Mouse (Mus musculus): ENCODE results near the gene Plac1. TPM values are rescaled to one million over a fixed set of nuclear protein-coding genes. Genes with fewer than 3 reads are reported as not detected.
A peak's percentile ranks its signal among the peaks of the same experiment; 100 is the strongest.

The Plac1 gene
- polyA plus RNA-seq, 1 experiment from 2014 or later, result not detected

- Histone ChIP-seq H3K4me1 (replicated peaks; ENCODE audit: control insufficient read depth, insufficient read depth, low read length) (peaks cover 8% of the 10 kb centered on the region), H3K27me3 (replicated peaks; ENCODE audit: control insufficient read depth, insufficient read depth, low read length) (no peaks in the 10 kb centered on the region), H3K4me2 (ENCODE audit: low read length) (no peak overlapping the region), H3K9me3 (ENCODE audit: control insufficient read depth, low read length) (no peaks in the 10 kb centered on the region), H3K9ac (replicated peaks; ENCODE audit: low read depth, low read length) (no peak overlapping the region), H3K36me3 (ENCODE audit: control insufficient read depth, insufficient read depth) (no peaks in the 10 kb centered on the region), H3K27ac (ENCODE audit: low read length) (peak overlapping the region; percentile 2; the same call in 1 of the 2 replicates), H3K4me3 (replicated peaks; ENCODE audit: low read length) (no peak overlapping the region)
- 17% methylated on average over 7 of the region's 7 CpGs for WGBS
- peak; percentile 85 for ATAC-seq
These were observed 28.0 kb downstream of the Plac1 start for GRCm38 (mm10) chrX:53211756-53212483.

GRCm38 (mm10) chrX:53209431-53209830 lies 30.5 kb downstream of the Plac1 start:
- no peaks in the 10 kb centered on the region for H3K27me3 ChIP-seq (replicated peaks; ENCODE audit: control insufficient read depth, insufficient read depth, low read length)
- H3K27ac ChIP-seq (ENCODE audit: low read length), result no peak overlapping the region
- H3K4me1 ChIP-seq (replicated peaks; ENCODE audit: control insufficient read depth, insufficient read depth, low read length), result peaks cover 6% of the 10 kb centered on the region; the same call in 1 of the 2 replicates
- WGBS, result 52% methylated on average over 7 of the region's 7 CpGs
- no peak overlapping the region for H3K4me2 ChIP-seq (ENCODE audit: low read length)
- H3K36me3 ChIP-seq (ENCODE audit: control insufficient read depth, insufficient read depth), result no peaks in the 10 kb centered on the region
- no peak overlapping the region for H3K4me3 ChIP-seq (replicated peaks; ENCODE audit: low read length)
- ATAC-seq, result no peak
- H3K9me3 ChIP-seq (ENCODE audit: control insufficient read depth, low read length), result no peaks in the 10 kb centered on the region
- H3K9ac ChIP-seq (replicated peaks; ENCODE audit: low read depth, low read length), result no peak overlapping the region

GRCm38 (mm10) chrX:53204690-53205311 lies 35.1 kb downstream of the Plac1 start:
- Histone ChIP-seq H3K4me1 (replicated peaks; ENCODE audit: control insufficient read depth, insufficient read depth, low read length) (0 out of 2 replicates have a peak, but pooled peaks cover 3% of the 10 kb centered on the region), H3K36me3 (ENCODE audit: control insufficient read depth, insufficient read depth) (no peaks in the 10 kb centered on the region), H3K9me3 (ENCODE audit: control insufficient read depth, low read length) (no peaks in the 10 kb centered on the region), H3K4me2 (ENCODE audit: low read length) (no peak overlapping the region), H3K4me3 (replicated peaks; ENCODE audit: low read length) (no peak overlapping the region), H3K27me3 (replicated peaks; ENCODE audit: control insufficient read depth, insufficient read depth, low read length) (no peaks in the 10 kb centered on the region), H3K27ac (ENCODE audit: low read length) (no peak overlapping the region), H3K9ac (replicated peaks; ENCODE audit: low read depth, low read length) (no peak overlapping the region)
- ATAC-seq, result no peak
- whole genome bisulfite sequencing, result 58% methylated on average over 3 of the region's 3 CpGs

GRCm38 (mm10) chrX:53201616-53202015 lies 38.3 kb downstream of the Plac1 start:
- Histone ChIP-seq H3K27me3 (replicated peaks; ENCODE audit: control insufficient read depth, insufficient read depth, low read length) (no peaks in the 10 kb centered on the region), H3K27ac (ENCODE audit: low read length) (no peak overlapping the region), H3K4me2 (ENCODE audit: low read length) (no peak overlapping the region), H3K9me3 (ENCODE audit: control insufficient read depth, low read length) (no peaks in the 10 kb centered on the region), H3K4me1 (replicated peaks; ENCODE audit: control insufficient read depth, insufficient read depth, low read length) (no peaks in the 10 kb centered on the region), H3K9ac (replicated peaks; ENCODE audit: low read depth, low read length) (no peak overlapping the region), H3K36me3 (ENCODE audit: control insufficient read depth, insufficient read depth) (no peaks in the 10 kb centered on the region), H3K4me3 (replicated peaks; ENCODE audit: low read length) (no peak overlapping the region)
- ATAC-seq, result no peak
- WGBS, result 89% methylated on average over 5 of the region's 5 CpGs

GRCm38 (mm10) chrX:53197681-53198080 lies 42.2 kb downstream of the Plac1 start:
- 90% methylated on average over 4 of the region's 4 CpGs for WGBS
- Histone ChIP-seq H3K4me1 (replicated peaks; ENCODE audit: control insufficient read depth, insufficient read depth, low read length) (no peaks in the 10 kb centered on the region), H3K36me3 (ENCODE audit: control insufficient read depth, insufficient read depth) (no peaks in the 10 kb centered on the region), H3K9me3 (ENCODE audit: control insufficient read depth, low read length) (no peaks in the 10 kb centered on the region), H3K9ac (replicated peaks; ENCODE audit: low read depth, low read length) (no peak overlapping the region), H3K4me2 (ENCODE audit: low read length) (no peak overlapping the region), H3K27me3 (replicated peaks; ENCODE audit: control insufficient read depth, insufficient read depth, low read length) (no peaks in the 10 kb centered on the region), H3K4me3 (replicated peaks; ENCODE audit: low read length) (no peak overlapping the region), H3K27ac (ENCODE audit: low read length) (no peak overlapping the region)
- no peak for ATAC-seq

GRCm38 (mm10) chrX:53196392-53196791 lies 43.5 kb downstream of the Plac1 start:
- Histone ChIP-seq H3K4me2 (ENCODE audit: low read length) (no peak overlapping the region), H3K36me3 (ENCODE audit: control insufficient read depth, insufficient read depth) (no peaks in the 10 kb centered on the region), H3K4me3 (replicated peaks; ENCODE audit: low read length) (no peak overlapping the region), H3K27ac (ENCODE audit: low read length) (no peak overlapping the region), H3K27me3 (replicated peaks; ENCODE audit: control insufficient read depth, insufficient read depth, low read length) (no peaks in the 10 kb centered on the region), H3K4me1 (replicated peaks; ENCODE audit: control insufficient read depth, insufficient read depth, low read length) (no peaks in the 10 kb centered on the region), H3K9me3 (ENCODE audit: control insufficient read depth, low read length) (no peaks in the 10 kb centered on the region), H3K9ac (replicated peaks; ENCODE audit: low read depth, low read length) (no peak overlapping the region)
- no peak for ATAC-seq
- WGBS, result 63% methylated on average over 5 of the region's 5 CpGs

- no peak overlapping the region for H3K4me2 ChIP-seq (ENCODE audit: low read length)
- H3K4me3 ChIP-seq (replicated peaks; ENCODE audit: low read length), result no peak overlapping the region
- no peaks in the 10 kb centered on the region for H3K36me3 ChIP-seq (ENCODE audit: control insufficient read depth, insufficient read depth)
- no peak overlapping the region for H3K9ac ChIP-seq (replicated peaks; ENCODE audit: low read depth, low read length)
- 96% methylated on average over 1 of the region's 1 CpGs for WGBS
- H3K27me3 ChIP-seq (replicated peaks; ENCODE audit: control insufficient read depth, insufficient read depth, low read length), result no peaks in the 10 kb centered on the region
- no peak for ATAC-seq
- no peak overlapping the region for H3K27ac ChIP-seq (ENCODE audit: low read length)
- H3K4me1 ChIP-seq (replicated peaks; ENCODE audit: control insufficient read depth, insufficient read depth, low read length), result no peaks in the 10 kb centered on the region
- no peaks in the 10 kb centered on the region for H3K9me3 ChIP-seq (ENCODE audit: control insufficient read depth, low read length)
These were observed 51.2 kb downstream of the Plac1 start for GRCm38 (mm10) chrX:53188692-53189091.

- no peak overlapping the region for H3K27ac ChIP-seq (ENCODE audit: low read length)
- no peaks in the 10 kb centered on the region for H3K27me3 ChIP-seq (replicated peaks; ENCODE audit: control insufficient read depth, insufficient read depth, low read length)
- WGBS, result 87% methylated on average over 3 of the region's 3 CpGs
These were observed 60.1 kb downstream of the Plac1 start for GRCm38 (mm10) chrX:53179801-53180200.

GRCm38 (mm10) chrX:53176296-53176695 lies 63.6 kb downstream of the Plac1 start:
- 90% methylated on average over 5 of the region's 5 CpGs for WGBS

More at GRCm38 (mm10) chrX:53179801-53180200, 60.1 kb downstream of the Plac1 start:
- Histone ChIP-seq H3K4me2 (ENCODE audit: low read length) (no peak overlapping the region), H3K4me1 (replicated peaks; ENCODE audit: control insufficient read depth, insufficient read depth, low read length) (no peaks in the 10 kb centered on the region), H3K36me3 (ENCODE audit: control insufficient read depth, insufficient read depth) (no peaks in the 10 kb centered on the region), H3K9me3 (ENCODE audit: control insufficient read depth, low read length) (no peaks in the 10 kb centered on the region), H3K9ac (replicated peaks; ENCODE audit: low read depth, low read length) (no peak overlapping the region), H3K4me3 (replicated peaks; ENCODE audit: low read length) (no peak overlapping the region)
- no peak for ATAC-seq

More at GRCm38 (mm10) chrX:53176296-53176695, 63.6 kb downstream of the Plac1 start:
- H3K4me3 ChIP-seq (replicated peaks; ENCODE audit: low read length), result no peak overlapping the region
- H3K9ac ChIP-seq (replicated peaks; ENCODE audit: low read depth, low read length), result no peak overlapping the region
- no peak for ATAC-seq
- H3K27ac ChIP-seq (ENCODE audit: low read length), result no peak overlapping the region
- H3K27me3 ChIP-seq (replicated peaks; ENCODE audit: control insufficient read depth, insufficient read depth, low read length), result no peaks in the 10 kb centered on the region
- H3K4me2 ChIP-seq (ENCODE audit: low read length), result no peak overlapping the region
- H3K4me1 ChIP-seq (replicated peaks; ENCODE audit: control insufficient read depth, insufficient read depth, low read length), result no peaks in the 10 kb centered on the region
- H3K9me3 ChIP-seq (ENCODE audit: control insufficient read depth, low read length), result no peaks in the 10 kb centered on the region
- H3K36me3 ChIP-seq (ENCODE audit: control insufficient read depth, insufficient read depth), result no peaks in the 10 kb centered on the region

Data from forebrain, embryonic 16.5 days (tissue).